Mouse (Mus musculus) forelimb bud, embryonic 11.5 days (tissue): ENCODE measurements at regions not wholly inside any gene's neighbourhood (a gene's known extent, or its start where the extent isn't known, plus 50 kb on each side); places are given as distances from the start of the nearest gene placed in this dataset.
A peak's percentile ranks its signal among the peaks of the same experiment; 100 is the strongest.

Experiments
- DNase-seq: peaks from one replicate; pipeline ENCODE4 v3.0.0-alpha.2; 2012; ENCODE audit warnings: low read depth, low spot score

DNA sequence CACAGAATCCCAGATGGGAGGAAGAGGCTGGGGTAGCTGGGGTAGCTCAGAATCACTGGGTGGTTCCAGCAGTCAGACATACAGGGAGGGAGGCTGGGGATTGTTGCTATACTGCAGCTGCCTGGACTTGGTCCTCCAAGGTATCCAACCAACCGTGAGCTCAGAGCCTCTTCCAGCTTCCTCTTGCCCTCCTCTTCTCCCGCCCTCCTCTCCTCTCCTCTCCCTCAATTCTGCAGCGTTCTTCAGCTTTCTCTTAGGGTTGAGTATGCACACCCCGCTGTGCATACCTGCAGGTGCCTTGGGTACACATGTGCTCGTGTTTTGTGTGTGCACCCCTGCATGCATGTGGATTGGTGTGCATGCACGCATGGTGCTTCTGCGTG, 81.6 kb downstream of the Cstad start:
- no peak for DNase-seq

DNA sequence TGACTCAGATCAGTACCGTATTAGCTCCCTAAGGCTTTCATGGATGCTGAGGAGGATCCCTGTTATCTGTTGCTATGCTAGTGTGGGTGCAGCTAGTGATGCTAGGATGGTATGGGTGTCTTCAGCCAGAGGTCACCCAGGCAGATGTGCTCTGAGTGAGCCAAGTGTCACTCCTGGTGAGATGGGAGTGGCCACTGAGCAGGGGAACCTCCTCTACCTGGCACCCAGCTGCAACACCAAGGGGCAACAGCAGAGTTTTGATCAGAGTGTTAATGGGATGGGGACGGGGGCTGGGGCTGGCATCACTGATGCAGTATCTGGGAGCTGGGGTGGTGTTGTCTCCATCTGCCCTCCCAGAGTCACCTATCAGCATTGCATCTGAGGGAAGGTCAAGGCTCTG, 81.0 kb downstream of the Cstad start:
- no peak for DNase-seq

- DNase-seq = no peak
Observed at GRCm38 (mm10) chr2:30670836-30671586, 76.2 kb downstream of the Cstad start.

DNA sequence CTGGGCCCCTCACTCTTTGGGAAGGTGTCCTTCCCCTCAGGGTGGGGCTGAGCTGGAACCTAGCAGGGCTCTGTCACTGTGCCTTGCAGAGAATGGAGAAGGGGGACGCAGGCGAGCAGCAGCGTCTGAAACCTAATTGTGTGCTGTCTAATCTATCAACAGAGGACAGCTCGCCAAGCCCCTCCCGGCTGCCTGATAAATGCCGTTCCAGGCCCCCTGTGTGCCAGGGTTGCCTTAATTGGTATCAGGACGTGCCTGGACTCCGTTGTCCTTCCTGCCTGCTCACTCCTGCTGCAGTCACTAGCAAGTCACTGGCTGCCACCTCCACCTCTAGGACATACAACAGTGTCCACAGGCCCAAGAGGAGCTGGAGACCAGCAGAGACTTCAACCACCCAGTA, 72.6 kb downstream of the Cstad start:
- no peak for DNase-seq

DNA sequence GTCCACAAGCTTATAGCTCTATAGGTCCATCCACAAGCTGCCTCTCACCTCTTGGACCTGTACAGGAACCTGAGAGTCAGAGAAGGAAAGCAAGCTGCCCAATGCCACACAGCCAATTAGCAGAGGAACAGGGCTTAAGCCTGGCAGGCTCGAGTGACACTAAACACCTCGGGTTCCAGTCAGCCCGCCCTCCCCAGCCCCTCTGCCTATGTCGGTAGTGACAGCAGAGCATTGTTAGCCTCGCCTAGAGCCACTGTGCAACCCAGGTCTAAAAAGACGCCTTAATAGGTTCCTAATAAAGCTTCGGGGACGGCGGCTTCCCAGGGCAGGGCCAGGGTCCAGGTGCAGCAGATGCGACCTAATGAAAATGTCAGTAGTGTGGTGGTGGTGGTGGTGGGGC, 66.3 kb downstream of the Cstad start:
- peak; percentile 53 for DNase-seq

GRCm38 (mm10) chr2:30660613-30660991, 65.8 kb downstream of the Cstad start:
- peak; percentile 56 for DNase-seq

- no peak for DNase-seq
Observed at GRCm38 (mm10) chr2:30659836-30660612, 65.2 kb downstream of the Cstad start.

DNA sequence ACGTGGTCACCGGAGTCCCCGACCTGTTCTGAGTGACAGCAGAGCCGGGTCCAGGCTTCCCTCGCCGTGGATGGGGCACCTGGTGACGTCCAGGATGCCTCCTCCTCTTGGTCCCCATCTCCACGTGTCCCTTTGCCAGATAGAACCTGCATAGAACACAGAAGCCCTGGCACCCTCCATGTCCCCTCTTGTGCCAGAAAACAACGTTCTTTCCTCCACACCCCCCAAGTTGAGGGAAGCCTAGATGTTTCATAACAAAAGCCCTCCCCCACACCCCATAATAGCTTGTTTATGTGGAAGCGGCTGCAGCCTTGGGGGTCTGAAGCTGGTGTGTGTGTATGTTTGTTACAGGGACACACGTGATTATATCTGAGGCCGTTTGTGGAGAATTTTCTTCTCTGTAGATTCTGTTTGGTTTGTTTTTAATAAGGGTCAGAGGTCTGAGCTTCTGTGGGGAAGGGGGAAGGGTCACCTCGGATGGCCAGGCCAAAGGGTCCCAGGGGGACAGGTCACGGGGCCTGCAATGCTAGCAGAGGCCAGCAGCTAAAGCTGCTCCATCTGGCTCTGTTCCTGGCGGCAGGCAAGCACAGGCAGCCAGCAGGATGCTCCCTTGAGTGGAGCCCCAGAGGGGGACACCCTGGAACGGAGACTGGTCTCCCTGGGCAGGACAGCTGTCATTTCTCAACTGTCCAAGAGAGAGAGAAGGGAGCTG, 64.2 kb downstream of the Cstad start:
- peak; percentile 57 for DNase-seq
